Mouse (Mus musculus) lung, embryonic 14.5 days (tissue): ENCODE results near the gene Pih1d1. TPM values are rescaled to one million over a fixed set of nuclear protein-coding genes. Genes with fewer than 3 reads are reported as not detected.
A peak's percentile ranks its signal among the peaks of the same experiment; 100 is the strongest.
"Not testable (repeated sequence)": the region's sequence is repeated elsewhere in the genome, so short reads cannot be mapped to it uniquely, and the experiment has no call there.

ENCODE experiments used
- ATAC-seq: fragments of 200-750 bp; cut with Nextera tagmentation; 2 replicates; pipeline ENCODE4 v1.8.0; 2017; ENCODE audit warnings: mild to moderate bottlenecking, moderate TSS enrichment, moderate library complexity; ENCODE audit not compliant: insufficient read depth
- DNase-seq: peaks from one replicate; pipeline ENCODE4 v3.0.0-alpha.2; 2015
- H3K27ac ChIP-seq: fragments of 300-500 bp; sonication (generic); 2 replicates; pipeline ENCODE4 v1.5.1; 2014; ENCODE audit warnings: low read depth, mild to moderate bottlenecking, moderate library complexity
- H3K27me3 ChIP-seq: fragments of 300-500 bp; sonication (generic); 2 replicates; pipeline ENCODE4 v1.6.1; 2014; ENCODE audit warnings: low read length, control low read depth; ENCODE audit not compliant: insufficient read depth
- H3K36me3 ChIP-seq: fragments of 300-500 bp; sonication (generic); 2 replicates; pipeline ENCODE4 v1.6.1; 2014; ENCODE audit warnings: control low read depth; ENCODE audit not compliant: insufficient read depth
- H3K4me1 ChIP-seq: fragments of 300-500 bp; sonication (generic); 2 replicates; pipeline ENCODE4 v1.6.1; 2014; ENCODE audit warnings: antibody characterized with exemption, control low read depth; ENCODE audit not compliant: insufficient read depth
- H3K4me2 ChIP-seq: fragments of 300-500 bp; sonication (generic); 2 replicates; pipeline ENCODE4 v1.6.1; 2014; ENCODE audit warnings: mild to moderate bottlenecking
- H3K4me3 ChIP-seq: fragments of 300-500 bp; sonication (generic); 2 replicates; pipeline ENCODE4 v1.5.1; 2014; ENCODE audit warnings: low read depth, low read length
- H3K9ac ChIP-seq: fragments of 300-500 bp; sonication (generic); 2 replicates; pipeline ENCODE4 v1.6.1; 2014
- H3K9me3 ChIP-seq: fragments of 300-500 bp; sonication (generic); 2 replicates; pipeline ENCODE4 v1.6.1; 2016; ENCODE audit warnings: low read depth, low read length, control low read depth
- CTCF ChIP-seq: IDR thresholded peaks from 2 replicates; pipeline ENCODE4 v1.5.1; 2016; ENCODE audit warnings: antibody characterized with exemption, low read depth
- whole genome bisulfite sequencing: fragments of 180-500 bp; shearing (Covaris S2); extraction: QIAGEN DNeasy Blood & Tissue Kit; methylation state at CpG from one replicate; pipeline ENCODE4 v1.1.7; 2014; 5-methylcytosine and 5-hydroxymethylcytosine counted together
- polyA plus RNA-seq: library from polyadenylated mRNA; unstranded; fragments of >200 nt; fragmentation: Nextera tagmentation; extraction: Ambion mirVana; gene quantifications from 2 replicates; pipeline ENCODE4 v1.2.1, GENCODE M21; 2014

Pih1d1 gene
- polyA plus RNA-seq, 1 experiment from 2014 or later, result 112 TPM

DNA sequence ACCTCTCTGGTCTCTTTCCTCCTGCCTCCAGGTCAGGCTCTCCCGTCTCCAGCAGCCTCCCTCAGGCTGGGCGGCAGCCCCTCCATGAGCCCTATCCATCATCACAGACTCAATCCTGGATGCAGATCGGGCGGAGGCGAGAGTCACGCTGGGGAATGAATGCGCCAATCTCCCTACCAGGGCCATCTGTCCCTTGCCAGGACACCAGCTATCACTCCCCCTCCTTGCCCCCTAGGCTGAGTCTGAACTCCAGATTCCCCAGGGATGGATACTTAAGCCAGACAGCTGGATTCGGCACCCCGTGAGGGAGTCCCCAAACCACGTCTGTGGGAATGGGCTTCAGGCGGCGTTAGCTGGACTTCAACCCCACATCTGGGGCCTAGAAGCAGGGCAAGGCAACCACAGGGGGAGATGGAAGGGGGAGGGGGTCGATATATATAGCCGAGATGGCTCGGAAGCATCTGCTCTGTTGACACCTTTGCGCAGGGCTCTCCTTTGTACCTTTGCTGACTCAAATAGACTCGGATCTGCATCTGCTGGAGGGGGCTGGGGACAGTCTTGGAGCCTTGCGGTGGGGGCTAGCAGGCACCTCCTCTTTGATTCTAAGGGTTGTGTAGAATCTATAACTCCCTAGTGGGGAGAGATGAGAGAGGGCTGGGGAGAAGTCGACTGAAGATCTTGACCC, 13.8 kb downstream of the Pih1d1 start:
- no peak overlapping the region for H3K4me2 ChIP-seq
- H3K4me3 ChIP-seq, result no peak overlapping the region
- DNase-seq, result no peak
- H3K36me3 ChIP-seq, result no peaks in the 10 kb centered on the region
- H3K9me3 ChIP-seq, result peaks cover 17% of the 10 kb centered on the region
- no peak for ATAC-seq
- no peaks in the 10 kb centered on the region for H3K4me1 ChIP-seq
- 3% methylated on average over 19 of the region's 19 CpGs for WGBS
- H3K27ac ChIP-seq, result no peak overlapping the region
- H3K9ac ChIP-seq, result no peak overlapping the region
- peaks cover 74% of the 10 kb centered on the region for H3K27me3 ChIP-seq
- TF ChIP-seq CTCF, result no peak

DNA sequence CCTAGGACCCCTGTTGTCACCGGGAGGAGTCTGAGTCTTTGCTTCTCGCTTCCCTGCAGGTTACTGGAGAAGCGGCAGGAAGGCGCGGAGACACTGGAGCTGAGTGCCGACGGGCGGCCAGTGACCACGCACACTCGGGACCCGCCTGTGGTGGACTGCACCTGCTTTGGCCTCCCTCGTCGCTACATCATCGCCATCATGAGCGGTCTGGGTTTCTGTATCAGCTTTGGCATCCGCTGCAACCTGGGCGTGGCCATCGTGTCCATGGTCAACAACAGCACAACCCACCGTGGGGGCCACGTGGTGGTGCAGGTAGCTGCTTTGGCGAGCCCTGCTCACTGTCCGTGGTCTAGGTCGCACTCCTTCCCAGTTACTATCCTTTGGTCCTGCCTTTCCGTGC, 14.6 kb downstream of the Pih1d1 start:
- 6% methylated on average over 24 of the region's 24 CpGs for WGBS
- no peak overlapping the region for H3K4me3 ChIP-seq
- TF ChIP-seq CTCF, result no peak
- H3K27ac ChIP-seq, result no peak overlapping the region
- peaks cover 67% of the 10 kb centered on the region for H3K27me3 ChIP-seq
- DNase-seq (no peak), ATAC-seq (no peak)
- no peaks in the 10 kb centered on the region for H3K36me3 ChIP-seq
- H3K4me1 ChIP-seq, result no peaks in the 10 kb centered on the region
- no peak overlapping the region for H3K4me2 ChIP-seq
- peaks cover 17% of the 10 kb centered on the region for H3K9me3 ChIP-seq
- no peak overlapping the region for H3K9ac ChIP-seq

DNA sequence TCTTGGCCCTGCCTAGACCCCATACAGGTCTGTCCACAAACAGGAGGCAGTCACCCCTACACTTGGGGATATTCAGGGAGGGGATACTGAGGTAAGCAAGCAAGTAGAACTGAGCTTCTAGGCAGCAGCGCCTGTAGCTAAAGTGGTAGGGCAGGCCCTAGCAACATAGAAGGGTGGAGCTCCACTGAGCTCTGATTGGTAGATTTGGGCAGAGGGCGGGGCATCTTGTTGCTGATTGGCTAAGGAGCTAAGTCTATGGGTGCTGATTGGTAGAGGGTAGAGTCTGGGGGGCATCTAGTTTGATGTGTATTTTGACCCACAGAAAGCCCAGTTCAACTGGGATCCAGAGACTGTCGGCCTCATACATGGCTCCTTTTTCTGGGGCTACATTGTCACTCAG, 15.4 kb downstream of the Pih1d1 start:
- Histone ChIP-seq H3K9ac (no peak overlapping the region), H3K9me3 (peaks cover 17% of the 10 kb centered on the region), H3K27me3 (peaks cover 65% of the 10 kb centered on the region), H3K27ac (no peak overlapping the region), H3K4me3 (no peak overlapping the region), H3K4me1 (no peaks in the 10 kb centered on the region), H3K4me2 (no peak overlapping the region), H3K36me3 (no peaks in the 10 kb centered on the region)
- no peak for DNase-seq
- ATAC-seq, result no peak
- WGBS, result 85% methylated on average over 3 of the region's 3 CpGs
- no peak for TF ChIP-seq CTCF

DNA sequence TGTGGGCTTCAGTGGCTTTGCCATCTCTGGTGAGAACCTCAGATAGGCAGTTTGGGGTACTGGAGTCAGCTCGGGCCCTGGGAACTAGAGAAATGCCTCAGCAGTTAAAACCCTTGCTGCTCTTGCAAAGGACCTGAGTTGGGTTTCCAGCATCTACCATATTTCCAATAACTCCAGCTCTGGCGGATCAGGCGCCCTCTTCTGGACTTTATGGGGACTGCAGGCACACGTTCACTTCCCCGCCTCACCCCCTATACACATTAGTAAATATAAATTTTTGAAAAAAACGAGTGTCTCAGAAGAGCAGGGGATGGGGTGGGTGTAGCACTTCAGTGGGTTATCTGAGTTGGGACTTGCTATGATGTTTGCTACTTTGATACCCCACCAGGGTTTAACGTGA, 18.9 kb downstream of the Pih1d1 start:
- Histone ChIP-seq H3K27ac (no peak overlapping the region), H3K4me3 (no peak overlapping the region), H3K4me1 (no peaks in the 10 kb centered on the region), H3K4me2 (no peak overlapping the region), H3K36me3 (no peaks in the 10 kb centered on the region), H3K9ac (no peak overlapping the region), H3K27me3 (peaks cover 65% of the 10 kb centered on the region), H3K9me3 (peaks cover 17% of the 10 kb centered on the region)
- no peak for DNase-seq
- 54% methylated on average over 7 of the region's 7 CpGs for WGBS
- ATAC-seq, result no peak
- TF ChIP-seq CTCF, result peak; percentile 46

DNA sequence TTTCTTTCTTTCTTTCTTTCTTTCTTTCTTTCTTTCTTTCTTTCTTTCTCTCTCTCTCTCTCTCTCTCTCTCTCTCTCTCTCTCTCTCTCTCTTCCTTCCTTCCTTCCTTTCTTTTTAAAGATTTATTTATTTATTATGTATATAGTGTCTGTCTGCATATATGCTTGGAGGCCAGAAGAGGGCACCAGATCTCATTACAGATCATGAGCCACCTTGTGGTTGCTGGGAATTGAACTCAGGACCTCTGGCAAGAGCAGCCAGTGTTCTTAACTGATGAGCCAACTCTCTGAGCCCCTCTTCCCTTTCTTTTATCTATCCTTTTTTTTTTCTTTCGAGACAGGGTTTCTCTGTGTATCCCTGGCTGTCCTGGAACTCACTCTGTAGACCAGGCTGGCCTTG, 19.7 kb downstream of the Pih1d1 start:
- DNase-seq, H3K4me2 ChIP-seq, H3K36me3 ChIP-seq, H3K9ac ChIP-seq, H3K4me1 ChIP-seq, ATAC-seq, H3K4me3 ChIP-seq, H3K27ac ChIP-seq: not testable (repeated sequence)
- WGBS, result 75% methylated on average over 1 of the region's 1 CpGs
- peaks cover 65% of the 10 kb centered on the region for H3K27me3 ChIP-seq
- TF ChIP-seq CTCF, result peak; percentile 55
- H3K9me3 ChIP-seq, result peaks cover 17% of the 10 kb centered on the region

DNA sequence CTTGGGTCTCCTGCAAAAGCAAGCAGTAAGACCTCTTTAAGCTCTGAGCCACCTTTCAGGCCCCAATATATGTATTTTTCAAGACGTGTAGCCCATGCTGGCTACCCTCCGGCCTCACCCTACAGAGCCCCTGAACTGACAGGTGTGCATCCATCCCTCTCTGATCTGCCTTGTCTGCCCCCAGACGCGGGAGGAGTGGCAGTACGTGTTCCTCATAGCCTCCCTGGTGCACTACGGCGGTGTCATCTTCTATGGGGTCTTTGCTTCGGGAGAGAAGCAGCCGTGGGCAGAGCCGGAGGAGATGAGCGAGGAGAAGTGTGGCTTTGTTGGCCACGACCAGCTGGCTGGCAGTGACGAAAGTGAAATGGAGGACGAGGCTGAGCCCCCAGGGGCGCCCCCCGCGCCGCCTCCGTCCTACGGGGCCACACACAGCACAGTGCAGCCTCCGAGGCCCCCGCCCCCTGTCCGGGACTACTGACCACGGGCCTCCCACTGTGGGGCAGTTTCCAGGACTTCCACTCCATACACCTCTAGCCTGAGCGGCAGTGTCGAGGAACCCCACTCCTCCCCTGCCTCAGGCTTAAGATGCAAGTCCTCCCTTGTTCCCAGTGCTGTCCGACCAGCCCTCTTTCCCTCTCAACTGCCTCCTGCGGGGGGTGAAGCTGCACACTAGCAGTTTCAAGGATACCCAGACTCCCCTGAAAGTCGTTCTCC, 20.6 kb downstream of the Pih1d1 start:
- DNase-seq (no peak), ATAC-seq (no peak)
- peaks cover 7% of the 10 kb centered on the region; the same call in 1 of the 2 replicates for H3K9me3 ChIP-seq
- H3K4me2 ChIP-seq, result peak overlapping the region; percentile 26; the same call in 1 of the 2 replicates
- TF ChIP-seq CTCF, result no peak
- peak overlapping the region; percentile 13; the same call in 1 of the 2 replicates for H3K4me3 ChIP-seq
- H3K4me1 ChIP-seq, result no peaks in the 10 kb centered on the region
- H3K27ac ChIP-seq, result no peak overlapping the region
- no peaks in the 10 kb centered on the region for H3K36me3 ChIP-seq
- WGBS, result 4% methylated on average over 29 of the region's 29 CpGs
- H3K9ac ChIP-seq, result no peak overlapping the region
- H3K27me3 ChIP-seq, result peaks cover 65% of the 10 kb centered on the region

DNA sequence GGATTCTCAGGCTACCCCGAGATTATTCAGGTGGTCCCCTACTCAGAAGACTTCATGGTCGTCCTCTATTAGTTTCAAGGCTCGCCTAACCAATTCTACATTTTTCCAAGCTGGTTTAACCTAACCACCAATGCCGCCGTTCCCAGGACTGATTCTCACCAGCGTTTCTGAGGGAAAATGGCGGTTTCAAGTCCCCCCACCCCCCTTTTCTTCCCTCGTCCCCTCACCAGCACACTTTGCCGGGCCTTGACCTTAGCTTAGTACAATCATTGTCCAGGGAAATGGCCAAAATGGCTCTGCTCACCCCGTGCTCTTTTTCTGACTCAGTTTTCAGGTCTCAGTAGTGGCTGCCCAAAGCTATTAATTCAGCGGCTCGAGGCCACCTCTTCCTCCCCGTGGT, 21.3 kb downstream of the Pih1d1 start:
- Histone ChIP-seq H3K4me1 (no peaks in the 10 kb centered on the region), H3K4me3 (no peak overlapping the region), H3K27ac (no peak overlapping the region), H3K36me3 (no peaks in the 10 kb centered on the region), H3K27me3 (peaks cover 66% of the 10 kb centered on the region), H3K9ac (no peak overlapping the region), H3K9me3 (0 out of 2 replicates have a peak, but pooled peaks cover under 1% of the 10 kb centered on the region), H3K4me2 (no peak overlapping the region)
- 5% methylated on average over 13 of the region's 13 CpGs for WGBS
- DNase-seq (no peak), ATAC-seq (no peak)
- TF ChIP-seq CTCF, result no peak
